Mouse (Mus musculus) midbrain, embryonic 16.5 days (tissue): ENCODE measurements around the gene Gsdmc3. TPM values are rescaled to one million over a fixed set of nuclear protein-coding genes. Genes with fewer than 3 reads are reported as not detected.
A peak's percentile ranks its signal among the peaks of the same experiment; 100 is the strongest.
"Not testable (repeated sequence)": the region's sequence is repeated elsewhere in the genome, so short reads cannot be mapped to it uniquely, and the experiment has no call there.

Source experiments
- ATAC-seq: fragments of 200-750 bp; cut with Nextera tagmentation; 2 replicates; pipeline ENCODE4 v1.8.0; 2017; ENCODE audit warnings: moderate TSS enrichment
- H3K27ac ChIP-seq: fragments of 300-500 bp; sonication (generic); 2 replicates; pipeline ENCODE4 v1.5.1; 2014; ENCODE audit warnings: mild to moderate bottlenecking, low read length, mixed read lengths
- H3K27me3 ChIP-seq: fragments of 300-500 bp; sonication (generic); 2 replicates; pipeline ENCODE4 v1.6.1; 2014; ENCODE audit warnings: low read depth, low read length, mixed read lengths; ENCODE audit not compliant: control insufficient read depth, insufficient read depth
- H3K36me3 ChIP-seq: fragments of 300-500 bp; sonication (generic); 2 replicates; pipeline ENCODE4 v1.6.1; 2014; ENCODE audit warnings: mild to moderate bottlenecking, low read length, moderate library complexity, mixed read lengths; ENCODE audit not compliant: control insufficient read depth, insufficient read depth
- H3K4me1 ChIP-seq: fragments of 300-500 bp; sonication (generic); 2 replicates; pipeline ENCODE4 v1.6.1; 2014; ENCODE audit warnings: mild to moderate bottlenecking, low read length, mixed read lengths; ENCODE audit not compliant: control insufficient read depth, insufficient read depth
- H3K4me2 ChIP-seq: fragments of 300-500 bp; sonication (generic); 2 replicates; pipeline ENCODE4 v1.6.1; 2014; ENCODE audit warnings: mild to moderate bottlenecking, low read length, mixed read lengths
- H3K4me3 ChIP-seq: fragments of 300-500 bp; sonication (generic); 2 replicates; pipeline ENCODE4 v1.5.1; 2014; ENCODE audit warnings: low read depth, mild to moderate bottlenecking, low read length, moderate library complexity, mixed read lengths
- H3K9ac ChIP-seq: fragments of 300-500 bp; sonication (generic); 2 replicates; pipeline ENCODE4 v1.6.1; 2014; ENCODE audit warnings: low read depth, low read length, mixed read lengths
- H3K9me3 ChIP-seq: fragments of 300-500 bp; sonication (generic); replicated peaks from 2 replicates; pipeline ENCODE4 v1.6.1; 2014; ENCODE audit warnings: mild to moderate bottlenecking, low read length, mixed read lengths; ENCODE audit not compliant: control insufficient read depth, poor library complexity, severe bottlenecking
- WGBS: fragments of 180-500 bp; shearing (Covaris S2); extraction: QIAGEN DNeasy Blood & Tissue Kit; methylation state at CpG from one replicate; pipeline ENCODE4 v1.1.7; 2014; 5-methylcytosine and 5-hydroxymethylcytosine counted together
- polyA plus RNA-seq: library from polyadenylated mRNA; unstranded; fragments of >200 nt; fragmentation: Nextera tagmentation; extraction: Ambion mirVana; gene quantifications from 2 replicates; pipeline ENCODE4 v1.2.1, GENCODE M21; 2015

Gsdmc3 gene
- polyA plus RNA-seq = not detected in 2 replicates

DNA sequence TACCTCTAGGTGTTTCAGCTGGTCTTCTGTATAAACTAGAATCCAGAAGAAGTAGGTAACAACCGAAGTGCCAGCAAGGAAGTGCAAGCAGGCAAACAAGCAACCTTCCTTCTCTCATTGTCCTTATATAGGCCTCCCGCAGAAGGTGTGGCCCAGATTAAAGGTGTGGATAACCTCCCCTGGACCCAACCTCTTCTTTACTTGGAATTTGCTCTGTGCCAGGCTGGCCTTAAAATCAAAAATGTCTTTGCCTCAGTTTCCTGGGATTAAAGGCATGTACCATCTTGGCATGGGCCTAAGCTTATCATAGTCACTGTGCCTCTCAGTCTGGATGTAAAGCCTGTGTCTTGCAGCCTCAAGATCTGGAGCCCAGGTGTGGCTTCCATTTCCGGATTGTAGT lies at the start of gene Gsdmc3:
Gene Gsdmc3, minus strand, starts transcription at position 101 of the 400 bp plus-strand sequence.
- not testable (repeated sequence) for H3K4me3 ChIP-seq, H3K27ac ChIP-seq, H3K27me3 ChIP-seq, H3K4me1 ChIP-seq, H3K9me3 ChIP-seq, H3K9ac ChIP-seq, H3K36me3 ChIP-seq, H3K4me2 ChIP-seq, ATAC-seq
- 100% methylated on average over 1 of the region's 3 CpGs for WGBS

DNA sequence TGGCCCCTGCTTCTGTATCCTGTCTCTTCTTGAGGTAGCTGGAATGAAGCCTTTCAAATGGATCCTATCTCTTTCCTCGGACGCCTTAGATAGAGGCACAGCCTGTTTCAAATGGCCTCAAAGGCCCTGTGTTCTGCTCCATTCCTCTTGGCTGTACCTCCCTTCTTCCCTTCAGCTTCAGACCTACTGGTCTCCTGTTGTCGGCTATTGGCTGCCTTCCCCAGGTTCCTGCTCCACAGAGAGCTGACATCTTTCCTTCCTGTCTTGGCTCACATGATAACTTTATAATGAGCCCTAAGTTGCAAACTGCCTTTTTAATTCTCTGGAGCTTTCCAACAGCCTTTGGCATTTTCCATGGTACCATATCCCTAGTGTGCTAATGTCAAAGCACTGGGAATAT lies 47.8 kb upstream of the Gsdmc3 start:
- Histone ChIP-seq H3K27me3 (no peaks in the 10 kb centered on the region), H3K4me3 (no peak overlapping the region), H3K27ac (no peak overlapping the region), H3K9ac (no peak overlapping the region), H3K36me3 (peaks cover 3% of the 10 kb centered on the region; the same call in 1 of the 2 replicates), H3K4me2 (no peak overlapping the region), H3K9me3 (no peaks in the 10 kb centered on the region), H3K4me1 (no peaks in the 10 kb centered on the region)
- ATAC-seq = no peak
- 91% methylated on average over 3 of the region's 3 CpGs for WGBS

DNA sequence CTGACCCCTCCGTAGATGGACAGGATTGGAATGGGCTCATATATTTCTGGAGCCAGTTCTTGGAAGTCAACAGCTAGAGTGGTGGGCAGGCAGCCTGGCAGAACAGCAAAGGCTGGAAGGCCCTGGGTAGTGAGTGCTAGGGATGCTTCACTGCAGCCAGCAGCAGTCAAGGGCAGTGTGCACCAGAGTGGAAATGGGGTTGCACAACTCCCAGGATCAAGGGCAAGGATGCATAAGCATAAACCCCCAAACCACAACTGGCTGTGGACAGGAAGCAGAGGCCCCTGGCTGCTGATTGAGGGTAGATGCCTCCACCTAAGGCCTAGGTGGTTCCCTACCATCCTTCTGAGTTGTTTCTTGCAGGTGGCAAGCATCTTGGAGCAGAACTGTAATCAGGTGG lies 46.1 kb upstream of the Gsdmc3 start:
- Histone ChIP-seq H3K36me3 (no peaks in the 10 kb centered on the region), H3K4me3 (no peak overlapping the region), H3K9me3 (no peaks in the 10 kb centered on the region), H3K9ac (no peak overlapping the region), H3K4me1 (no peaks in the 10 kb centered on the region), H3K4me2 (no peak overlapping the region), H3K27ac (no peak overlapping the region), H3K27me3 (no peaks in the 10 kb centered on the region)
- 0 out of 2 replicates have a peak, but pooled peaks have one; percentile 9 for ATAC-seq
- WGBS = 92% methylated on average over 1 of the region's 1 CpGs

DNA sequence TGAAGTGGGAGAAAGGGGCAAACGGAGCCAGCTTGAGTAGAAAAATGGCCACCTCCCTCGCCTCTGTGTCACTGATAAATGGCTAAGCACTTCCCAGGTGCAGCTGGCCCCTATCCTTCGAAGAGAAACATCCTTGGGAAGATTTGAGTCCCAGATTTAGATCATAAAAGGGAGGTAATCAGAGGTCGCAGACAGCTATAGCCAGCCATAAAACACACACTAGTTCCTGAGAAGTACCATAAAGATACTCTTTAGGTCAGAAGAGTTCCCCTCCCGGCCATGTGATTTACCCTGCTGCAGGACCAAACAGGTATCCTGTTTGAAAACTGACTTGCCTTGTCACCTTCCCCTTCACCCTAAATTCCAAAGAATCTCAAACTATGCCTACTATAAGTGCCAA lies 43.3 kb upstream of the Gsdmc3 start:
- not testable (repeated sequence) for H3K9ac ChIP-seq, H3K36me3 ChIP-seq, H3K27ac ChIP-seq, H3K4me2 ChIP-seq, H3K4me3 ChIP-seq, H3K4me1 ChIP-seq, H3K27me3 ChIP-seq, ATAC-seq, H3K9me3 ChIP-seq
- 89% methylated on average over 2 of the region's 5 CpGs for WGBS

DNA sequence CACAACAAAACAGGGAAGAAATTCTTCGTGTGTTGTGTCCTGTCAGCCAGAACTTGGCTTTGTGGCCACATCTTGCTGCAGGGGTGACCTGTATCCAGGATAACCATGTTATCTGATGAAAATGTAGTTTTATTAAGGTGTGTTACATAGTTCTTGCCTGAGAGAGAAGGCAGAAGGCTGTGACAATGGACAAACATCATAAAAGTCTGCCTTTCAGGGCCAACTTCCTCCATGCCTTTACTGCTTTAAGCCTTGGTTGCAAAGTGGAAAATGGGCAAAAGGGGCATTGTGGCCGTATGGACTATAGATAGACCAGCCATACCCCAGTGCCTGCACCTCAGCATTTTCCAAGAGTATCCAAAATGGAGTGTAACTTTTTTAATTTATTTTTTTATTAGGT lies 41.4 kb upstream of the Gsdmc3 start:
- H3K27ac ChIP-seq, H3K36me3 ChIP-seq, H3K4me1 ChIP-seq, H3K9ac ChIP-seq, H3K4me3 ChIP-seq, H3K27me3 ChIP-seq, H3K4me2 ChIP-seq, H3K9me3 ChIP-seq, ATAC-seq: not testable (repeated sequence)
- 73% methylated on average over 1 of the region's 2 CpGs for WGBS

DNA sequence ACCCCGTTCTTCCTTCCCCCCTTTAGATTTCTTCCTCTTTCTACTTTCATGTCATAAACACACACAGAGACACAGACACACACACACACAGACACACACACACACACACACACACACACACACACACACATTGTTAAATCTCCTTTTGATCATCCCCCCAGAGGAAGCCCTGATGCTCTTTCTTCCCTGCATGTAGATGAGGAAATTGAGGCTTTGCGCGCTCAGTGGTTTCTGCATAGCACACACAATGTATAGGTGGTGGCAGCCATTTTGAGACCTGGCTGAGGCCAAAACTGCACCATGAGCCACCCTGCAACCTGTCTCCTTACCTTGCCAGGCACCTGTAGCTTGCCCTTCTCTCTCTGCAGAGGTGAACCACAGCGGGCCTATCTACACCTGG lies 38.2 kb upstream of the Gsdmc3 start:
- 89% methylated on average over 3 of the region's 4 CpGs for WGBS
- H3K4me2 ChIP-seq, H3K27me3 ChIP-seq, ATAC-seq, H3K4me3 ChIP-seq, H3K36me3 ChIP-seq, H3K9ac ChIP-seq, H3K27ac ChIP-seq, H3K4me1 ChIP-seq, H3K9me3 ChIP-seq: not testable (repeated sequence)

DNA sequence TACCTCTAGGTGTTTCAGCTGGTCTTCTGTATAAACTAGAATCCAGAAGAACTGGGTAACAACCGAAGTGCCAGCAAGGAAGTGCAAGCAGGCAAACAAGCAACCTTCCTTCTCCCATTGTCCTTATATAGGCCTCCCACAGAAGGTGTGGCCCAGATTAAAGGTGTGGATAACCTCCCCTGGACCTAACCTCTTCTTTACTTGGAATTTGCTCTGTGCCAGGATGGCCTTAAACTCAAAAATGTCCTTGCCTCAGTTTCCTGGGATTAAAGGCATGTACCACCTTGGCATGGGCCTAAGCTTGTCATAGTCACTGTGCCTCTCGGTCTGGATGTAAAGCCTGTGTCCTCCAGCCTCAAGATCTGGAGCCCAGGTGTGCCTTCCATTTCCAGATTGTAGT lies 33.8 kb upstream of the Gsdmc3 start, which contains the start of gene Gsdmc4:
Gene Gsdmc4, minus strand, starts transcription at position 101 of the 400 bp plus-strand sequence.
- H3K36me3 ChIP-seq, H3K4me1 ChIP-seq, H3K4me3 ChIP-seq, H3K27ac ChIP-seq, ATAC-seq, H3K27me3 ChIP-seq, H3K9ac ChIP-seq, H3K9me3 ChIP-seq, H3K4me2 ChIP-seq: not testable (repeated sequence)
- WGBS = 98% methylated on average over 2 of the region's 2 CpGs

DNA sequence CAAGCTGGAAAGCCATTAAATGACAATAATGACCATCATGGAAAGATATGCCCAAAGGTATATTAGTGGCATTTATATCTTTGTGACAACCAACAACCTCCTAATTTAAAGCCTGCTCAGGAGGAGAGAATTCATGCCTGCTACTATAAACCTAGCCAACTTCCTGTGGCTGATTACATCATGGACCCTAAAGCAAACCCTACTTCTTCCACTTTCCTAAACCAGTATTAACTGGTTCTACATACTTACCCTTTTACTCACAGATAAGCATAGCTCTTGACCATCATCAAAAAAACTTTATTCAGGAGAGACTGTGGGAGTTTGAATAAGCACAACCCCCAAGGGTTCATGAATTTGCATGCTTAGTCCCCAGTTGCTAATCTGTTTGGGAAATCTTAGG lies 31.5 kb upstream of the Gsdmc3 start:
- H3K4me2 ChIP-seq, H3K9ac ChIP-seq, H3K9me3 ChIP-seq, ATAC-seq, H3K27ac ChIP-seq, H3K4me1 ChIP-seq, H3K27me3 ChIP-seq, H3K36me3 ChIP-seq, H3K4me3 ChIP-seq: not testable (repeated sequence)

DNA sequence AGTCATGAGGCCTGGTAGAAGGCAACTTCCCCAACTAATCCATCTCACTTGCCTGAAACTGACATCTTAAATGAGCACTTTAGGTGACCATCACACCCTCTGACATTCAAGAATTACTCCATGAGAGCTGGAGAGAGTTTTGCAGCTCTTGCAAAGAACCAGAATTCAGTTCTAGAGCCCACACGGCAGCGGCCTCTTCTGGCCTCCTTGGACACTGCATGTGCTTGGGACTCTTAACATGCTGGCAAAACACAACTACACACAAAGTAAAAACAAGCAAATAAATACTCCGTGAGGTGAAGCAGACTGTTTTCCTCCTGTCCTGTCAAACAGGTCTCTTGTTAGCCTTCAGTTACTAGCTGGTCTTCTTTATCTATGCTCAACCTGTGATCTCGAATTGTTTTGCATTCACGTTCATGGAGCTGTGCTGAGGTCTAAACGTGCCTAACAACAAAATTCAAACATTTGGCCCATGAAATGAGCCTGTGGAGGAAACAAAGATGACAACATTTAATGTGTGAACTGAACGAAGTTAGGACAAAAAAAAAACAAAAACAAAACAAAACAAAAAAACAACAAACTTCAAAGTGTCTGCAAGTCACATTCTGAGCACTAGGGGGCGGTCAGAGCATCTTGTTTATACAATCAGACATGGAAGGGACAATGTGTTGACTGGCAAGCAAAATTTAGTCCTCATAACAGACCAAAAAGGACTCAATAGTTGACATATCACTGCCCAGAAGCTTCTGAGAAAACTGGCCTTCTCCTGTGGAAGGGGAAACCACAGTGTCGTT lies 17.4 kb upstream of the Gsdmc3 start:
- H3K4me3 ChIP-seq, H3K27ac ChIP-seq, H3K9ac ChIP-seq, H3K36me3 ChIP-seq, ATAC-seq, H3K9me3 ChIP-seq, H3K27me3 ChIP-seq, H3K4me2 ChIP-seq, H3K4me1 ChIP-seq: not testable (repeated sequence)
- WGBS = 37% methylated on average over 9 of the region's 9 CpGs
